Mouse (Mus musculus) spleen, adult 2 months (tissue): ENCODE measurements around the gene Mzf1. TPM values are rescaled to one million over a fixed set of nuclear protein-coding genes. Genes with fewer than 3 reads are reported as not detected.

ENCODE experiments used
- DNase-seq, 2 experiments: peaks; one replicate each; pipeline versions ENCODE4 v3.0.0 to v3.0.0-alpha.2; 2012 to 2021; ENCODE audit warnings: low spot score in 2 of 2, low read depth in 1 of 2
- H3K27ac ChIP-seq: fragments of 200-500 bp; 2 replicates; pipeline ENCODE4 v1.5.1; 2012; ENCODE audit warnings: low read length, inconsistent platforms; ENCODE audit not compliant: insufficient read depth
- H3K27me3 ChIP-seq: fragments of 200-500 bp; 2 replicates; pipeline ENCODE4 v1.6.1; 2012; ENCODE audit warnings: mild to moderate bottlenecking, moderate library complexity, low read length, inconsistent platforms; ENCODE audit not compliant: control insufficient read depth, insufficient read depth
- H3K36me3 ChIP-seq: fragments of 200-500 bp; 2 replicates; pipeline ENCODE4 v1.6.1; 2012; ENCODE audit warnings: mild to moderate bottlenecking, low read length, inconsistent platforms; ENCODE audit not compliant: control insufficient read depth, insufficient read depth
- H3K4me1 ChIP-seq: fragments of 200-500 bp; 2 replicates; pipeline ENCODE4 v1.6.1; 2011; ENCODE audit warnings: inconsistent platforms; ENCODE audit not compliant: control insufficient read depth, insufficient read depth, insufficient read length
- H3K4me3 ChIP-seq: fragments of 200-500 bp; 2 replicates; pipeline ENCODE4 v1.5.1; 2011; ENCODE audit warnings: mild to moderate bottlenecking, inconsistent platforms; ENCODE audit not compliant: insufficient read depth, insufficient read length; ENCODE audit errors: extremely low read depth
- CTCF ChIP-seq: fragments of 200-500 bp; IDR thresholded peaks from 2 replicates; pipeline ENCODE4 v1.5.1; 2011; ENCODE audit warnings: mild to moderate bottlenecking, inconsistent platforms; ENCODE audit not compliant: insufficient read depth, insufficient read length, insufficient replicate concordance; ENCODE audit errors: extremely low read depth
- POLR2A ChIP-seq: fragments of 200-500 bp; IDR thresholded peaks from 2 replicates; pipeline ENCODE4 v1.6.1; 2011; ENCODE audit warnings: low read depth, low read length, inconsistent platforms
- WGBS: fragments of 180-500 bp; shearing (Covaris S2); methylation state at CpG from one replicate; pipeline ENCODE4 v1.1.7; 2018; 5-methylcytosine and 5-hydroxymethylcytosine counted together
- polyA plus RNA-seq: library from polyadenylated mRNA; depleted of rRNA; stranded (reverse); fragments of >200 nt; gene quantifications from 2 replicates; pipeline ENCODE4 v1.2.3, GENCODE M21; 2012

Gene Mzf1
- polyA plus RNA-seq, 1 experiment, result 0.76 TPM

- 82% methylated on average over 1 of the region's 1 CpGs for WGBS
- peaks cover 13% of the 10 kb centered on the region for H3K27me3 ChIP-seq
These were observed 13.3 kb downstream of the Mzf1 start for GRCm38 (mm10) chr7:13041256-13041655.

GRCm38 (mm10) chr7:13039181-13039580, 15.4 kb downstream of the Mzf1 start:
- Histone ChIP-seq H3K27me3 (peaks cover 10% of the 10 kb centered on the region), H3K4me3 (no peak overlapping the region), H3K27ac (no peak overlapping the region), H3K36me3 (peaks cover 8% of the 10 kb centered on the region), H3K4me1 (peaks cover 24% of the 10 kb centered on the region)
- WGBS, result 76% methylated on average over 1 of the region's 1 CpGs
- no peak for TF ChIP-seq POLR2A
- no peak for TF ChIP-seq CTCF
- no peak for DNase-seq

More at GRCm38 (mm10) chr7:13041256-13041655, 13.3 kb downstream of the Mzf1 start:
- DNase-seq, result no peak
- Histone ChIP-seq H3K4me3 (no peak overlapping the region), H3K4me1 (peaks cover 23% of the 10 kb centered on the region), H3K27ac (no peak overlapping the region), H3K36me3 (no peaks in the 10 kb centered on the region)
- TF ChIP-seq CTCF, result no peak
- no peak for TF ChIP-seq POLR2A

GRCm38 (mm10) chr7:13038621-13039169, 15.9 kb downstream of the Mzf1 start:
- peaks cover 8% of the 10 kb centered on the region for H3K36me3 ChIP-seq
- 10% methylated on average over 15 of the region's 15 CpGs for WGBS
- DNase-seq, result no peak
- H3K4me3 ChIP-seq, result peak overlapping the region; percentile 100
- H3K4me1 ChIP-seq, result peaks cover 19% of the 10 kb centered on the region
- TF ChIP-seq CTCF, result no peak
- no peak for TF ChIP-seq POLR2A
- peak overlapping the region; percentile 100 for H3K27ac ChIP-seq
- H3K27me3 ChIP-seq, result peaks cover 5% of the 10 kb centered on the region; the same call in 1 of the 2 replicates

GRCm38 (mm10) chr7:13037901-13038555, 16.5 kb downstream of the Mzf1 start, which contains the start of gene Ube2m:
Gene Ube2m (minus strand): TSS chr7:13038275.
- no peaks in the 10 kb centered on the region for H3K27me3 ChIP-seq
- H3K4me1 ChIP-seq, result peaks cover 14% of the 10 kb centered on the region; the same call in 1 of the 2 replicates
- peak; percentile 97 for TF ChIP-seq POLR2A
- no peak for TF ChIP-seq CTCF
- peak within 1 kb of the TSS; percentile 100 for H3K27ac ChIP-seq
- peak; percentile 98 to 99 for DNase-seq
- H3K36me3 ChIP-seq, result peaks cover 8% of the 10 kb centered on the region
- under 1% methylated on average over 59 of the region's 65 CpGs for WGBS
- peak within 1 kb of the TSS; percentile 100 for H3K4me3 ChIP-seq

GRCm38 (mm10) chr7:13037366-13037765, 17.2 kb downstream of the Mzf1 start:
- H3K27ac ChIP-seq, result peak overlapping the region; percentile 100
- WGBS, result under 1% methylated on average over 26 of the region's 33 CpGs
- peaks cover 8% of the 10 kb centered on the region for H3K36me3 ChIP-seq
- H3K27me3 ChIP-seq, result no peaks in the 10 kb centered on the region
- peaks cover 14% of the 10 kb centered on the region; the same call in 1 of the 2 replicates for H3K4me1 ChIP-seq
- peak overlapping the region; percentile 100 for H3K4me3 ChIP-seq
- DNase-seq, result no peak
- no peak for TF ChIP-seq CTCF
- TF ChIP-seq POLR2A, result no peak

- Histone ChIP-seq H3K27ac (no peak overlapping the region), H3K4me3 (peak overlapping the region; percentile 100), H3K4me1 (peaks cover 14% of the 10 kb centered on the region; the same call in 1 of the 2 replicates), H3K27me3 (no peaks in the 10 kb centered on the region), H3K36me3 (peaks cover 12% of the 10 kb centered on the region)
- WGBS, result 36% methylated on average over 4 of the region's 4 CpGs
- no peak for TF ChIP-seq POLR2A
- TF ChIP-seq CTCF, result no peak
- no peak for DNase-seq
These were observed 17.8 kb downstream of the Mzf1 start for GRCm38 (mm10) chr7:13036806-13037205.

GRCm38 (mm10) chr7:13035211-13035855, 19.2 kb downstream of the Mzf1 start:
- Histone ChIP-seq H3K36me3 (peaks cover 22% of the 10 kb centered on the region), H3K27me3 (no peaks in the 10 kb centered on the region), H3K4me3 (no peak overlapping the region), H3K27ac (peak overlapping the region; percentile 2; the same call in 1 of the 2 replicates), H3K4me1 (peaks cover 14% of the 10 kb centered on the region; the same call in 1 of the 2 replicates)
- 83% methylated on average over 17 of the region's 17 CpGs for WGBS
- peak in 1 of 2 experiments; percentile 17 for DNase-seq
- no peak for TF ChIP-seq CTCF
- TF ChIP-seq POLR2A, result no peak
